Mouse (Mus musculus) embryonic facial prominence, embryonic 13.5 days (tissue): Measurements from ENCODE around the gene Cdkn2aipnl. TPM values are rescaled to one million over a fixed set of nuclear protein-coding genes. Genes with fewer than 3 reads are reported as not detected.

ENCODE experiments used
- ATAC-seq: fragments of 200-750 bp; cut with Nextera tagmentation; 2 replicates; pipeline ENCODE4 v1.8.0; 2017; ENCODE audit warnings: low read depth; ENCODE audit not compliant: insufficient number of reproducible peaks, insufficient read depth, low FRiP score, low TSS enrichment
- H3K27ac ChIP-seq: fragments of 300-500 bp; sonication (generic); 2 replicates; pipeline ENCODE4 v1.5.1; 2015; ENCODE audit warnings: moderate library complexity, mild to moderate bottlenecking, inconsistent platforms
- H3K27me3 ChIP-seq: fragments of 300-500 bp; sonication (generic); 2 replicates; pipeline ENCODE4 v1.6.1; 2015; ENCODE audit warnings: mild to moderate bottlenecking, inconsistent platforms
- H3K36me3 ChIP-seq: fragments of 300-500 bp; sonication (generic); 2 replicates; pipeline ENCODE4 v1.6.1; 2015; ENCODE audit warnings: mild to moderate bottlenecking, inconsistent platforms
- H3K4me1 ChIP-seq: fragments of 300-500 bp; sonication (generic); 2 replicates; pipeline ENCODE4 v1.6.1; 2015; ENCODE audit warnings: inconsistent platforms
- H3K4me2 ChIP-seq: fragments of 300-500 bp; sonication (generic); 2 replicates; pipeline ENCODE4 v1.6.1; 2015; ENCODE audit warnings: moderate library complexity, mild to moderate bottlenecking, inconsistent platforms
- H3K4me3 ChIP-seq: fragments of 300-500 bp; sonication (generic); 2 replicates; pipeline ENCODE4 v1.5.1; 2015; ENCODE audit warnings: mild to moderate bottlenecking, inconsistent platforms
- H3K9ac ChIP-seq: fragments of 300-500 bp; sonication (generic); 2 replicates; pipeline ENCODE4 v1.6.1; 2015; ENCODE audit warnings: mild to moderate bottlenecking, inconsistent platforms
- H3K9me3 ChIP-seq: fragments of 300-500 bp; sonication (generic); 2 replicates; pipeline ENCODE4 v1.6.1; 2016; ENCODE audit warnings: inconsistent platforms
- WGBS: fragments of 180-500 bp; shearing (Covaris S2); methylation state at CpG from one replicate; pipeline ENCODE4 v1.1.7; 2015; ENCODE audit warnings: mixed read lengths; 5-methylcytosine and 5-hydroxymethylcytosine counted together
- polyA plus RNA-seq: library from polyadenylated mRNA; unstranded; fragments of >200 nt; fragmentation: Nextera tagmentation; extraction: Ambion mirVana; gene quantifications from 2 replicates; pipeline ENCODE4 v1.2.1, GENCODE M21; 2015

Gene Cdkn2aipnl
- polyA plus RNA-seq, result 98.8 and 104 TPM in 2 replicates

- peak; percentile 83 for ATAC-seq
- H3K4me3 ChIP-seq, result peak within 1 kb of the TSS; percentile 65
- peak within 1 kb of the TSS; percentile 81 for H3K9ac ChIP-seq
- H3K4me1 ChIP-seq, result peaks cover 14% of the 10 kb centered on the region
- peak within 1 kb of the TSS; percentile 19 for H3K27ac ChIP-seq
- H3K27me3 ChIP-seq, result no peaks in the 10 kb centered on the region
- H3K9me3 ChIP-seq, result no peaks in the 10 kb centered on the region
- WGBS, result 2% methylated on average over 63 of the region's 63 CpGs
- peaks cover 29% of the 10 kb centered on the region for H3K36me3 ChIP-seq
- peak within 1 kb of the TSS; percentile 94 for H3K4me2 ChIP-seq
Observed at GRCm38 (mm10) chr11:51967443-51968401, at the start of gene Cdkn2aipnl. Gene Cdkn2aipnl, plus strand, starts transcription at chr11:51967661.

GRCm38 (mm10) chr11:51917951-51918350 is 49.5 kb upstream of the Cdkn2aipnl start:
- WGBS, result 65% methylated on average over 2 of the region's 2 CpGs
- Histone ChIP-seq H3K27me3 (no peaks in the 10 kb centered on the region), H3K9me3 (no peaks in the 10 kb centered on the region), H3K4me3 (no peak overlapping the region), H3K27ac (no peak overlapping the region), H3K4me2 (no peak overlapping the region), H3K9ac (no peak overlapping the region), H3K4me1 (peaks cover 17% of the 10 kb centered on the region), H3K36me3 (no peaks in the 10 kb centered on the region)
- ATAC-seq, result no peak

- Histone ChIP-seq H3K9me3 (0 out of 2 replicates have a peak, but pooled peaks cover 4% of the 10 kb centered on the region), H3K4me3 (no peak overlapping the region), H3K4me1 (peaks cover 17% of the 10 kb centered on the region), H3K36me3 (no peaks in the 10 kb centered on the region), H3K27ac (no peak overlapping the region), H3K4me2 (no peak overlapping the region), H3K27me3 (no peaks in the 10 kb centered on the region), H3K9ac (no peak overlapping the region)
- WGBS, result 76% methylated on average over 2 of the region's 2 CpGs
- ATAC-seq, result no peak
Observed at GRCm38 (mm10) chr11:51918576-51918975, 48.9 kb upstream of the Cdkn2aipnl start.

GRCm38 (mm10) chr11:51921355-51922125 is 45.9 kb upstream of the Cdkn2aipnl start:
- H3K36me3 ChIP-seq, result no peaks in the 10 kb centered on the region
- peaks cover 5% of the 10 kb centered on the region for H3K4me1 ChIP-seq
- H3K27me3 ChIP-seq, result no peaks in the 10 kb centered on the region
- 68% methylated on average over 8 of the region's 8 CpGs for WGBS
- no peak overlapping the region for H3K9ac ChIP-seq
- H3K4me3 ChIP-seq, result no peak overlapping the region
- no peak overlapping the region for H3K27ac ChIP-seq
- 0 out of 2 replicates have a peak, but pooled peaks cover 11% of the 10 kb centered on the region for H3K9me3 ChIP-seq
- H3K4me2 ChIP-seq, result no peak overlapping the region
- no peak for ATAC-seq

GRCm38 (mm10) chr11:51922421-51922841 is 45.0 kb upstream of the Cdkn2aipnl start:
- no peak overlapping the region for H3K9ac ChIP-seq
- no peak overlapping the region for H3K4me2 ChIP-seq
- 58% methylated on average over 3 of the region's 3 CpGs for WGBS
- 0 out of 2 replicates have a peak, but pooled peaks cover 11% of the 10 kb centered on the region for H3K9me3 ChIP-seq
- no peaks in the 10 kb centered on the region for H3K27me3 ChIP-seq
- no peak overlapping the region for H3K27ac ChIP-seq
- no peaks in the 10 kb centered on the region for H3K36me3 ChIP-seq
- ATAC-seq, result no peak
- H3K4me3 ChIP-seq, result no peak overlapping the region
- no peaks in the 10 kb centered on the region for H3K4me1 ChIP-seq

GRCm38 (mm10) chr11:51925595-51925994 is 41.9 kb upstream of the Cdkn2aipnl start:
- Histone ChIP-seq H3K9ac (no peak overlapping the region), H3K36me3 (no peaks in the 10 kb centered on the region), H3K27ac (no peak overlapping the region), H3K4me3 (no peak overlapping the region), H3K4me2 (no peak overlapping the region), H3K4me1 (no peaks in the 10 kb centered on the region), H3K27me3 (no peaks in the 10 kb centered on the region), H3K9me3 (0 out of 2 replicates have a peak, but pooled peaks cover 11% of the 10 kb centered on the region)
- 62% methylated on average over 6 of the region's 6 CpGs for WGBS
- ATAC-seq, result no peak

GRCm38 (mm10) chr11:51926385-51926784 is 41.1 kb upstream of the Cdkn2aipnl start:
- WGBS, result 86% methylated on average over 1 of the region's 1 CpGs
- Histone ChIP-seq H3K36me3 (no peaks in the 10 kb centered on the region), H3K9me3 (0 out of 2 replicates have a peak, but pooled peaks cover 11% of the 10 kb centered on the region)

GRCm38 (mm10) chr11:51927106-51927505 is 40.4 kb upstream of the Cdkn2aipnl start:
- H3K4me1 ChIP-seq, result no peaks in the 10 kb centered on the region
- H3K4me2 ChIP-seq, result no peak overlapping the region
- no peaks in the 10 kb centered on the region for H3K36me3 ChIP-seq
- no peak for ATAC-seq
- no peak overlapping the region for H3K9ac ChIP-seq
- H3K27me3 ChIP-seq, result no peaks in the 10 kb centered on the region
- 76% methylated on average over 2 of the region's 2 CpGs for WGBS
- H3K27ac ChIP-seq, result no peak overlapping the region
- H3K9me3 ChIP-seq, result 0 out of 2 replicates have a peak, but pooled peaks cover 11% of the 10 kb centered on the region
- no peak overlapping the region for H3K4me3 ChIP-seq

More at GRCm38 (mm10) chr11:51926385-51926784, 41.1 kb upstream of the Cdkn2aipnl start:
- no peak overlapping the region for H3K4me3 ChIP-seq
- ATAC-seq, result no peak
- H3K9ac ChIP-seq, result no peak overlapping the region
- H3K27me3 ChIP-seq, result no peaks in the 10 kb centered on the region
- H3K4me1 ChIP-seq, result no peaks in the 10 kb centered on the region
- H3K4me2 ChIP-seq, result no peak overlapping the region
- H3K27ac ChIP-seq, result no peak overlapping the region

GRCm38 (mm10) chr11:51931138-51931537 is 36.3 kb upstream of the Cdkn2aipnl start:
- H3K9ac ChIP-seq, result no peak overlapping the region
- no peak overlapping the region for H3K4me3 ChIP-seq
- H3K4me1 ChIP-seq, result no peaks in the 10 kb centered on the region
- H3K27me3 ChIP-seq, result no peaks in the 10 kb centered on the region
- H3K4me2 ChIP-seq, result no peak overlapping the region
- H3K27ac ChIP-seq, result no peak overlapping the region
- no peaks in the 10 kb centered on the region for H3K9me3 ChIP-seq
- WGBS, result 81% methylated on average over 1 of the region's 1 CpGs
- no peaks in the 10 kb centered on the region for H3K36me3 ChIP-seq
- no peak for ATAC-seq

- Histone ChIP-seq H3K4me2 (no peak overlapping the region), H3K4me3 (no peak overlapping the region), H3K27ac (no peak overlapping the region), H3K36me3 (no peaks in the 10 kb centered on the region), H3K9ac (no peak overlapping the region), H3K9me3 (no peaks in the 10 kb centered on the region), H3K27me3 (no peaks in the 10 kb centered on the region), H3K4me1 (no peaks in the 10 kb centered on the region)
- no peak for ATAC-seq
- 81% methylated on average over 9 of the region's 9 CpGs for WGBS
Observed at GRCm38 (mm10) chr11:51931790-51932189, 35.7 kb upstream of the Cdkn2aipnl start.

- H3K36me3 ChIP-seq, result no peaks in the 10 kb centered on the region
- no peaks in the 10 kb centered on the region for H3K9me3 ChIP-seq
- 79% methylated on average over 3 of the region's 3 CpGs for WGBS
- no peak for ATAC-seq
- no peak overlapping the region for H3K9ac ChIP-seq
- no peak overlapping the region for H3K27ac ChIP-seq
- H3K4me1 ChIP-seq, result no peaks in the 10 kb centered on the region
- no peak overlapping the region for H3K4me3 ChIP-seq
- no peaks in the 10 kb centered on the region for H3K27me3 ChIP-seq
- H3K4me2 ChIP-seq, result no peak overlapping the region
Observed at GRCm38 (mm10) chr11:51934230-51934629, 33.2 kb upstream of the Cdkn2aipnl start.
